Mouse (Mus musculus): Measurements from ENCODE around the gene Bach2. TPM values are rescaled to one million over a fixed set of nuclear protein-coding genes. Genes with fewer than 3 reads are reported as not detected.

Gene Bach2
- polyA plus RNA-seq, 1 experiment from 2014 or later = 9.8 TPM

- Histone ChIP-seq H3K4me2 (no peak overlapping the region), H3K27ac (no peak overlapping the region), H3K9me3 (no peaks in the 10 kb centered on the region; the same call in 1 of the 2 replicates), H3K36me3 (no peaks in the 10 kb centered on the region), H3K9ac (no peak overlapping the region), H3K4me1 (no peaks in the 10 kb centered on the region), H3K4me3 (no peak overlapping the region), H3K27me3 (no peaks in the 10 kb centered on the region)
- WGBS = 47% methylated on average over 4 of the region's 4 CpGs
- ATAC-seq (ENCODE audit: insufficient number of reproducible peaks, insufficient read depth, low FRiP score, low TSS enrichment, low read depth) = no peak
Observed at GRCm38 (mm10) chr4:32545548-32545947, 306.9 kb downstream of the Bach2 start.

GRCm38 (mm10) chr4:32549150-32549549, 310.5 kb downstream of the Bach2 start:
- Histone ChIP-seq H3K9ac (no peak overlapping the region), H3K9me3 (no peaks in the 10 kb centered on the region; the same call in 1 of the 2 replicates), H3K4me2 (no peak overlapping the region), H3K4me1 (no peaks in the 10 kb centered on the region), H3K27ac (no peak overlapping the region), H3K4me3 (no peak overlapping the region), H3K27me3 (no peaks in the 10 kb centered on the region), H3K36me3 (no peaks in the 10 kb centered on the region)
- ATAC-seq (ENCODE audit: insufficient number of reproducible peaks, insufficient read depth, low FRiP score, low TSS enrichment, low read depth) = no peak
- 76% methylated on average over 1 of the region's 1 CpGs for WGBS

- H3K27me3 ChIP-seq = no peaks in the 10 kb centered on the region
- ATAC-seq (ENCODE audit: insufficient number of reproducible peaks, insufficient read depth, low FRiP score, low TSS enrichment, low read depth) = no peak
- no peaks in the 10 kb centered on the region; the same call in 1 of the 2 replicates for H3K9me3 ChIP-seq
- no peak overlapping the region for H3K4me2 ChIP-seq
- H3K36me3 ChIP-seq = no peaks in the 10 kb centered on the region
- H3K4me1 ChIP-seq = no peaks in the 10 kb centered on the region
- H3K4me3 ChIP-seq = no peak overlapping the region
- WGBS = 48% methylated on average over 4 of the region's 4 CpGs
- H3K27ac ChIP-seq = no peak overlapping the region
- H3K9ac ChIP-seq = no peak overlapping the region
Observed at GRCm38 (mm10) chr4:32551337-32551736, 312.7 kb downstream of the Bach2 start.

GRCm38 (mm10) chr4:32555506-32555905, 316.9 kb downstream of the Bach2 start:
- no peak overlapping the region for H3K9ac ChIP-seq
- peaks cover 6% of the 10 kb centered on the region; the same call in 1 of the 2 replicates for H3K36me3 ChIP-seq
- WGBS = 88% methylated on average over 7 of the region's 7 CpGs

GRCm38 (mm10) chr4:32560246-32560645, 321.6 kb downstream of the Bach2 start:
- Histone ChIP-seq H3K27ac (no peak overlapping the region), H3K9ac (no peak overlapping the region), H3K36me3 (peaks cover 38% of the 10 kb centered on the region), H3K9me3 (no peaks in the 10 kb centered on the region), H3K4me3 (no peak overlapping the region), H3K27me3 (no peaks in the 10 kb centered on the region), H3K4me1 (peaks cover 12% of the 10 kb centered on the region), H3K4me2 (no peak overlapping the region)
- WGBS = 33% methylated on average over 6 of the region's 6 CpGs
- ATAC-seq (ENCODE audit: insufficient number of reproducible peaks, insufficient read depth, low FRiP score, low TSS enrichment, low read depth) = no peak

More at GRCm38 (mm10) chr4:32555506-32555905, 316.9 kb downstream of the Bach2 start:
- ATAC-seq (ENCODE audit: insufficient number of reproducible peaks, insufficient read depth, low FRiP score, low TSS enrichment, low read depth) = no peak
- Histone ChIP-seq H3K4me2 (no peak overlapping the region), H3K27me3 (no peaks in the 10 kb centered on the region), H3K9me3 (no peaks in the 10 kb centered on the region), H3K4me1 (peaks cover 4% of the 10 kb centered on the region), H3K27ac (no peak overlapping the region), H3K4me3 (no peak overlapping the region)

- no peak overlapping the region for H3K9ac ChIP-seq
- H3K4me3 ChIP-seq = no peak overlapping the region
- peaks cover 12% of the 10 kb centered on the region for H3K4me1 ChIP-seq
- H3K4me2 ChIP-seq = no peak overlapping the region
- H3K27ac ChIP-seq = no peak overlapping the region
- no peak for ATAC-seq (ENCODE audit: insufficient number of reproducible peaks, insufficient read depth, low FRiP score, low TSS enrichment, low read depth)
- H3K27me3 ChIP-seq = no peaks in the 10 kb centered on the region
- WGBS = 40% methylated on average over 8 of the region's 8 CpGs
- H3K9me3 ChIP-seq = no peaks in the 10 kb centered on the region
- peaks cover 38% of the 10 kb centered on the region for H3K36me3 ChIP-seq
Observed at GRCm38 (mm10) chr4:32560724-32561554, 322.3 kb downstream of the Bach2 start.

- no peaks in the 10 kb centered on the region for H3K9me3 ChIP-seq
- no peak overlapping the region for H3K27ac ChIP-seq
- H3K4me3 ChIP-seq = no peak overlapping the region
- H3K27me3 ChIP-seq = no peaks in the 10 kb centered on the region
- WGBS = 48% methylated on average over 12 of the region's 12 CpGs
- no peak overlapping the region for H3K4me2 ChIP-seq
- peaks cover 43% of the 10 kb centered on the region for H3K36me3 ChIP-seq
- H3K4me1 ChIP-seq = peaks cover 12% of the 10 kb centered on the region
- no peak overlapping the region for H3K9ac ChIP-seq
- ATAC-seq (ENCODE audit: insufficient number of reproducible peaks, insufficient read depth, low FRiP score, low TSS enrichment, low read depth) = no peak
Observed at GRCm38 (mm10) chr4:32561555-32562095, 323.0 kb downstream of the Bach2 start.

- Histone ChIP-seq H3K9ac (no peak overlapping the region), H3K36me3 (peaks cover 43% of the 10 kb centered on the region), H3K4me2 (no peak overlapping the region), H3K4me3 (no peak overlapping the region), H3K27ac (no peak overlapping the region), H3K27me3 (no peaks in the 10 kb centered on the region), H3K4me1 (peaks cover 12% of the 10 kb centered on the region), H3K9me3 (no peaks in the 10 kb centered on the region)
- 95% methylated on average over 35 of the region's 35 CpGs for WGBS
- ATAC-seq (ENCODE audit: insufficient number of reproducible peaks, insufficient read depth, low FRiP score, low TSS enrichment, low read depth) = no peak
Observed at GRCm38 (mm10) chr4:32562319-32563115, 323.9 kb downstream of the Bach2 start.

GRCm38 (mm10) chr4:32564416-32564815, 325.8 kb downstream of the Bach2 start:
- Histone ChIP-seq H3K27ac (no peak overlapping the region), H3K4me3 (no peak overlapping the region), H3K36me3 (peaks cover 36% of the 10 kb centered on the region), H3K4me2 (no peak overlapping the region), H3K9ac (no peak overlapping the region), H3K9me3 (no peaks in the 10 kb centered on the region), H3K27me3 (no peaks in the 10 kb centered on the region), H3K4me1 (peaks cover 12% of the 10 kb centered on the region)
- WGBS = 89% methylated on average over 7 of the region's 7 CpGs
- no peak for ATAC-seq (ENCODE audit: insufficient number of reproducible peaks, insufficient read depth, low FRiP score, low TSS enrichment, low read depth)

- 85% methylated on average over 8 of the region's 8 CpGs for WGBS
Observed at GRCm38 (mm10) chr4:32564918-32565317, 326.3 kb downstream of the Bach2 start.

GRCm38 (mm10) chr4:32569054-32569453, 330.4 kb downstream of the Bach2 start:
- H3K4me1 ChIP-seq = peaks cover 8% of the 10 kb centered on the region
- WGBS = 65% methylated on average over 4 of the region's 4 CpGs
- peaks cover 12% of the 10 kb centered on the region for H3K36me3 ChIP-seq
- H3K4me2 ChIP-seq = no peak overlapping the region
- no peak overlapping the region for H3K4me3 ChIP-seq
- H3K27ac ChIP-seq = no peak overlapping the region
- H3K27me3 ChIP-seq = no peaks in the 10 kb centered on the region
- H3K9me3 ChIP-seq = no peaks in the 10 kb centered on the region
- H3K9ac ChIP-seq = no peak overlapping the region
- ATAC-seq (ENCODE audit: insufficient number of reproducible peaks, insufficient read depth, low FRiP score, low TSS enrichment, low read depth) = no peak

More at GRCm38 (mm10) chr4:32564918-32565317, 326.3 kb downstream of the Bach2 start:
- Histone ChIP-seq H3K9ac (no peak overlapping the region), H3K4me1 (peaks cover 14% of the 10 kb centered on the region), H3K4me2 (no peak overlapping the region), H3K27ac (no peak overlapping the region), H3K9me3 (no peaks in the 10 kb centered on the region), H3K27me3 (no peaks in the 10 kb centered on the region), H3K4me3 (no peak overlapping the region), H3K36me3 (peaks cover 36% of the 10 kb centered on the region)
- ATAC-seq (ENCODE audit: insufficient number of reproducible peaks, insufficient read depth, low FRiP score, low TSS enrichment, low read depth) = no peak
